Mouse (Mus musculus) kidney, adult 2 months (tissue): Measurements from ENCODE around the gene Cdkn2c. TPM values are rescaled to one million over a fixed set of nuclear protein-coding genes. Genes with fewer than 3 reads are reported as not detected.
A peak's percentile ranks its signal among the peaks of the same experiment; 100 is the strongest.

ENCODE experiments used
- DNase-seq: peaks from one replicate; pipeline ENCODE4 v3.0.0; 2021
- H3K27ac ChIP-seq: fragments of 200-500 bp; 2 replicates; pipeline ENCODE4 v1.5.1; 2012; ENCODE audit warnings: low read depth, low read length, control low read depth, inconsistent platforms; ENCODE audit not compliant: insufficient read depth
- H3K27me3 ChIP-seq: fragments of 200-500 bp; replicated peaks from 2 replicates; pipeline ENCODE4 v1.6.1; 2012; ENCODE audit warnings: mild to moderate bottlenecking, moderate library complexity, low read length, inconsistent platforms; ENCODE audit not compliant: control insufficient read depth, insufficient read depth
- H3K36me3 ChIP-seq: fragments of 200-500 bp; 2 replicates; pipeline ENCODE4 v1.6.1; 2012; ENCODE audit warnings: mild to moderate bottlenecking, moderate library complexity, low read length, inconsistent platforms; ENCODE audit not compliant: control insufficient read depth, insufficient read depth
- H3K4me1 ChIP-seq: fragments of 200-500 bp; 2 replicates; pipeline ENCODE4 v1.6.1; 2011; ENCODE audit warnings: low read length; ENCODE audit not compliant: control insufficient read depth, insufficient read depth
- H3K4me3 ChIP-seq: fragments of 200-500 bp; 2 replicates; pipeline ENCODE4 v1.5.1; 2011; ENCODE audit warnings: mild to moderate bottlenecking, low read depth, low read length, control low read depth; ENCODE audit not compliant: insufficient read depth
- CTCF ChIP-seq: fragments of 200-500 bp; conservative IDR thresholded peaks from 2 replicates; pipeline ENCODE4 v1.5.1; 2011; ENCODE audit warnings: low read depth, mild to moderate bottlenecking, control low read depth, low read length, moderate library complexity, mixed read lengths; ENCODE audit not compliant: insufficient read depth, insufficient read length
- POLR2A ChIP-seq: fragments of 200-500 bp; IDR thresholded peaks from one replicate; pipeline ENCODE4 v1.6.1; 2011; ENCODE audit warnings: low read depth, low read length, control low read depth
- WGBS: fragments of 180-500 bp; shearing (Covaris S2); methylation state at CpG from one replicate; pipeline ENCODE4 v1.1.7; 2018; 5-methylcytosine and 5-hydroxymethylcytosine counted together
- polyA plus RNA-seq: library from polyadenylated mRNA; depleted of rRNA; stranded (reverse); fragments of >200 nt; gene quantifications from 2 replicates; pipeline ENCODE4 v1.2.3, GENCODE M21; 2012

Cdkn2c gene
- polyA plus RNA-seq, 1 experiment, result 11.5 TPM

GRCm38 (mm10) chr4:109664091-109664490 is 2.9 kb downstream of the Cdkn2c start:
- Histone ChIP-seq H3K4me3 (peak overlapping the region; percentile 17; the same call in 1 of the 2 replicates), H3K27ac (no peak overlapping the region), H3K27me3 (no peaks in the 10 kb centered on the region), H3K4me1 (no peaks in the 10 kb centered on the region; the same call in 1 of the 2 replicates), H3K36me3 (no peaks in the 10 kb centered on the region)
- no peak for DNase-seq
- TF ChIP-seq CTCF, result no peak
- TF ChIP-seq POLR2A, result no peak
- 31% methylated on average over 5 of the region's 5 CpGs for WGBS

- no peak for DNase-seq
- no peak overlapping the region for H3K4me3 ChIP-seq
- 69% methylated on average over 5 of the region's 5 CpGs for WGBS
- no peak for TF ChIP-seq CTCF
- TF ChIP-seq POLR2A, result no peak
- H3K27ac ChIP-seq, result no peak overlapping the region
- no peaks in the 10 kb centered on the region for H3K36me3 ChIP-seq
- H3K4me1 ChIP-seq, result no peaks in the 10 kb centered on the region; the same call in 1 of the 2 replicates
- H3K27me3 ChIP-seq, result no peaks in the 10 kb centered on the region
These were observed 4.7 kb downstream of the Cdkn2c start for GRCm38 (mm10) chr4:109662271-109662670.

- TF ChIP-seq POLR2A, result no peak
- no peak for TF ChIP-seq CTCF
- Histone ChIP-seq H3K27ac (no peak overlapping the region), H3K36me3 (no peaks in the 10 kb centered on the region), H3K4me3 (no peak overlapping the region), H3K4me1 (no peaks in the 10 kb centered on the region; the same call in 1 of the 2 replicates), H3K27me3 (no peaks in the 10 kb centered on the region)
- 86% methylated on average over 5 of the region's 5 CpGs for WGBS
- no peak for DNase-seq
These were observed 5.8 kb downstream of the Cdkn2c start for GRCm38 (mm10) chr4:109661183-109661582.

GRCm38 (mm10) chr4:109660568-109660967 is 6.4 kb downstream of the Cdkn2c start:
- H3K4me3 ChIP-seq, result no peak overlapping the region
- DNase-seq, result no peak
- TF ChIP-seq POLR2A (no peak), CTCF (no peak)
- H3K4me1 ChIP-seq, result no peaks in the 10 kb centered on the region; the same call in 1 of the 2 replicates
- no peak overlapping the region for H3K27ac ChIP-seq
- no peaks in the 10 kb centered on the region for H3K27me3 ChIP-seq
- no peaks in the 10 kb centered on the region for H3K36me3 ChIP-seq
- WGBS, result 94% methylated on average over 3 of the region's 3 CpGs

GRCm38 (mm10) chr4:109659571-109659970 is 7.4 kb downstream of the Cdkn2c start:
- 85% methylated on average over 2 of the region's 2 CpGs for WGBS
- TF ChIP-seq POLR2A, result no peak
- no peak for TF ChIP-seq CTCF
- no peak for DNase-seq
- H3K27ac ChIP-seq, result no peak overlapping the region
- H3K27me3 ChIP-seq, result no peaks in the 10 kb centered on the region
- no peaks in the 10 kb centered on the region; the same call in 1 of the 2 replicates for H3K4me1 ChIP-seq
- no peaks in the 10 kb centered on the region for H3K36me3 ChIP-seq
- H3K4me3 ChIP-seq, result no peak overlapping the region

GRCm38 (mm10) chr4:109658826-109659225 is 8.2 kb downstream of the Cdkn2c start:
- Histone ChIP-seq H3K4me1 (no peaks in the 10 kb centered on the region; the same call in 1 of the 2 replicates), H3K27me3 (no peaks in the 10 kb centered on the region), H3K4me3 (no peak overlapping the region), H3K36me3 (no peaks in the 10 kb centered on the region), H3K27ac (no peak overlapping the region)
- no peak for DNase-seq
- no peak for TF ChIP-seq POLR2A
- TF ChIP-seq CTCF, result no peak
- 80% methylated on average over 8 of the region's 8 CpGs for WGBS

GRCm38 (mm10) chr4:109657851-109658500 is 9.0 kb downstream of the Cdkn2c start:
- WGBS, result 19% methylated on average over 20 of the region's 20 CpGs
- DNase-seq, result no peak
- Histone ChIP-seq H3K27ac (no peak overlapping the region), H3K27me3 (no peaks in the 10 kb centered on the region), H3K4me1 (no peaks in the 10 kb centered on the region; the same call in 1 of the 2 replicates), H3K36me3 (no peaks in the 10 kb centered on the region), H3K4me3 (peak overlapping the region; percentile 74)
- TF ChIP-seq POLR2A (no peak), CTCF (no peak)
